Mouse (Mus musculus) gastrocnemius, postnatal 14 days (tissue): ENCODE measurements around the gene Luzp1. TPM values are rescaled to one million over a fixed set of nuclear protein-coding genes. Genes with fewer than 3 reads are reported as not detected.
A peak's percentile ranks its signal among the peaks of the same experiment; 100 is the strongest.

ENCODE experiments used
- DNase-seq: peaks from one replicate; pipeline ENCODE4 v3.0.0; 2021; ENCODE audit warnings: mixed read lengths
- intact Hi-C: fragments of 180-260 bp; cut with DNase I; formaldehyde crosslinking; loops from one replicate; pipeline ENCODE4 v1.15.1; 2025; ENCODE audit warnings: low total_unique reads
- total RNA-seq, 2 experiments: library from RNA; stranded (reverse); gene quantifications; 2 replicates each; pipeline ENCODE4 v1.2.3; 2021

Gene Luzp1
- total RNA-seq, 2 experiments from 2014 or later: 17.4 to 20.6 TPM

DNA sequence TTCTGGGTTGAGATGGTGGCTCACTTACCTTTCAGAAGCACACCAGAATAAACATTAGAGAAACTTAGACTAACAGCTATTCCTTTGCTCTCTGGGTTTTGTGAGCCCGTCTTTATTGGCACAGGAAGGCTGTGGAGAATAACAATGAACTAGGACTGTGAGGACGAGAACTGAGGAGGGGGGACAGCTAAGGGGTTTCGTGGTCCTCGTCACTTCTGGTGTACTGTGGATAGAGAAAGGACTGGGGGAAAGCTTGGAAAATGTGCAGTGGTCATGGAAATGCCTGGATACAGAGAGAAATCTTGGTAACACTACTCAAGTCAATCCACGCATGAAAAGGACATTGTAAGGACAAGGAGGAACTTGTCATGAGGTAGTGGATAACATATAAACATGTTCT, 52.3 kb downstream of the Luzp1 start:
- intact Hi-C loops: no loop called here

DNA sequence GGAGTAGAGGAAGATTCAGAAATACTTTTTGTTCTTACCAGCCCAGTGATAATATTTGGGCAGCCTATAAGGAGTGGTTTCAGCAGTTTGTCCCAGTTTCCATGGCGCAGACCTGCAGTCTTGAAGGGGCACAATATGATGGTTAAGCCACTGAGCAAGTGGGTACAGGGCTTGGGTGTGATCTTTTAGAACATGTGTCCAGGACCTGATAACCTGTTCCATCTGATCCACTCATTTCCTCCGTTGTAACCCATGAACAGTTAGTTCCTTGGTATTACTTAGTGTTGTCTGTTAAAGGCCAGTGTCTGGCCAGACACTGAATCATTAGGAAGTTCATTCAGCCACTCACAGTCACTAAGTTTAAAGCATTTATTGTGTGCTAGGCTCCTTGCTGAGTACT, 54.7 kb downstream of the Luzp1 start:
- no peak for DNase-seq
- intact Hi-C loops: no loop called here

More for the DNA sequence above, 52.3 kb downstream of the Luzp1 start:
- no peak for DNase-seq

DNA sequence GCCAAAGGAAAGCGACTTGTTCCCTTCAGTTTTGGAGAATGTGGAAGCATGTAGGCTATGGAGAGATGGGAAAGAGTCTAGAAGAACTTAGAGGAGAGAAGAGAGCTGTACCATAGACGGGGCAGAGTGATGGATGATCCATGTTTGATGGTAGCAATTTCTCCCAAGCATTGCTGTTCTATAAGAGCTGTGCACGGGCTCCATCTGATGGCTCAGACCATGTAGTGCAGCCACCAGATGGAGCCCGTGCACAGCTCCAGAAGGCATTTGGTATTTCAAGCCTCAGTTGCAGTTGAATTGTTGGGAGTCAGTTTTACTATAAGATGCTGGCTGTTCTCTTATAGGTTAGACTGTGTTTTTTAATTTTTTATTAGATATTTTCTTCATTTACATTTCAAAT, 56.9 kb downstream of the Luzp1 start:
- DNase-seq: peak; percentile 41
- intact Hi-C loops: loop anchor here (2.0 to 5.0 kb wide), 2 partner anchors 72 to 96 kb away; partner anchors contain the start of gene Lactbl1

DNA sequence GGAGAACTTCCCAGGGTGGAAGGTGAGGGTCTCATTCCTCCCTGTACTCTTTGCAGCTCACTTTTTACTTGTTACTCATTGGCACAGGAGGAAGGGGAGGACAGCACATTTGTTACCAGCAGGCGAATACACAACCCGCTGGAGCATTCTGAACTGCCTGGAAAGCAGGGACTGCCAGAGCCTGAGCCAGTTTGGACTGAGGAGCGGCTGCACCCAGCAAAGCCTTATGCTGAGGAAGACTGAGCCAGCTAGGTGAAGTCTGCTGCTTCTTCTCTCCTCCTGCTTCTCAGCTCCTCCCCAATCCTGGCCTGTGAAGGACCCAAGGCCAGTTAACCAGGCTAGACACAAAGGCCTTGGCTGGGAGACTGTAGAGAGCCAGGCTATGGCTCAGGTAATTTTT, 75.6 kb downstream of the Luzp1 start:
- DNase-seq: no peak
- intact Hi-C loops: no loop called here

DNA sequence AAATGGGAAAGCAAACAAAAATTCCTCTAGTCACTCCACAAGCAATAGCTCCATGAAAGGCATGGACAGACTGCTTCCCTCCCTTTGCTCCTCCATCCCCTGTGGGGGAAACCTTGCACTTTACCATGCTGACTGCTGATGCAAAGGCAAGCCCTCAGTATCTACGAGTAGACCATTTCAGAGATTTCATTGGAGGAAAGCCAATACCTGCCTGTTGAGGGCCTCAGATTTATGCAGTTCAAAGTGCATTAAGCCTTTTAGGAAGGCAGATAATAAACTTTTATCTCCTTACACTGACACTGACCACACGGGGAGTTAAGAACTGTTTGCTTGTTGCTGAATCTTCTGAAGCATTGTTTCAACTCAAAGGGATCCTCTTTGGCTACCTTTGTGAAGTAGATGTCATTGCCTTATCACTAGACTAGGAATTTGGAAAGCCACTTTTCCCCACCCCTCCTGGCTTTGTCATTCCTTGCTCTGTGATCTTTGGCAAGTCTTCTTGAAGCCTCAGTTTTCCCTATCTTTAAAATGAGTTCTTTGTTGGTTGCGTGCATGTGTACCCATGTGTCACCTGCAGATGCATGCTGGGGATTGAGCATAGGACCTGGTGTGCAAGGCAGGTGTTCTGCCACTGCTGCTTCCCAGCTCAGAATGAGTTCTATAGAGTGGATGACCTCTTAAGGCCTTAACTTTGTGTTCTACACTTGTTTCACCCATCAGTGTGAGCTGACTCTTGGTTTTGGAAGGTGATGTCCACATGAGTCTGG, 76.9 kb downstream of the Luzp1 start:
- intact Hi-C loops: no loop called here
- DNase-seq: no peak

DNA sequence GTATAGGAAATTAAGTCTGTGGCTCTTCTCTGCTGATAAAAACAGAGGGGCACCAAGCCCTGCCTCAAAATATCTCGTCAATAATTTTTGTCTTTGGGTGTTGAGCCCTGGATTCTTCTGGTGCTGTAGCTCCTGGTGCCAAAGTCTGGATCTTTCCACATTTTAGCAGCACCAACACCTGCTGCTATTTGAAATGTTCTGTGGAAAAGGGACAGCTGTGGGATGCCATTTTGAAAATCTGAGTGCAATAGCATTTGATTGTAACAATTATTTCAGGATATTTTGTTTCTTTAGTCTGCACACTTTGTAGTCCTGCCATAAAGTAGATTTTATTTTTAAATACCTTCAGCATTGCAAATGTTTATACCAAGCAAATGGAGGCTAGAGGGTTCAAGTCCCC, 78.2 kb downstream of the Luzp1 start:
- intact Hi-C loops: no loop called here
- no peak for DNase-seq

DNA sequence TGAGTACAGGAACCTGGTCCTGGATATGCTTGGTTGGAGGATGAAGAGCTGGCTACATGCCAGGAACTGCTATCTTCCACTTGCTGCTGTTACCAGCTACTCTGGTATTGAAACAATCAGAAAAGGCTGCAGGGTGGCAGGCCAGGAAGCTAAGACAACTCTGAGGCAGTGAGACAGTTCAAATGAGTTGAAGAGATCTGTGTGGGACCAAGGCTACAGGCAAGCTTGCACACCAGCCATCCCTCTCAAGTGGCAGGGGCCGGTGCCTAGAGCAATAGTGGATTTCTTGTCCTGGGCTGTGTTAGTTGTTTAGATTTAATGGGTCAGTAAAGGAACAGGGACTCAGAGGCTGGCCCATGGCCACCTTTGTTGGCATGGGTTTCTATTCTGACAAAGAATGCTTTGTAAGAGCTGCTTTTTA, 78.8 kb downstream of the Luzp1 start:
- intact Hi-C loops: no loop called here
- DNase-seq: no peak

DNA sequence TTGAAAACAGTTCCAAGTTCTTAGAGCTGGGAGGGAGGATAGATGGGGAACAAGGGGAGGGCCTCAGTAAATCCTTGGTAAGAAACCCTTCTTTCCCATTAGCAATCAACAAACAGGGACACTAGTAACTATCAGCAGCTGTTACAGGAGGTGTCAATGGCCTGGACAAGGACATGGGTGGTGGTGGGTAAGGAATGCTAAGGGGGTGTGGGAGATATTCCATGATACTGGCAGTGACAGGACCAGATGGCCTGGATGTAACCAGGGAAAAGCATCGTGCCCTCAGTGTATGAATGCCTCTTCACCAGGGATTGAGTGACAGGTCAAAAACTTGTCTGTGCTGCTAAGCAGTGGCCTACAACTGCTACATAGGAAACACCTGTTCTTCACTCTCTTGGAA, 83.5 kb downstream of the Luzp1 start:
- no peak for DNase-seq
- intact Hi-C loops: no loop called here

DNA sequence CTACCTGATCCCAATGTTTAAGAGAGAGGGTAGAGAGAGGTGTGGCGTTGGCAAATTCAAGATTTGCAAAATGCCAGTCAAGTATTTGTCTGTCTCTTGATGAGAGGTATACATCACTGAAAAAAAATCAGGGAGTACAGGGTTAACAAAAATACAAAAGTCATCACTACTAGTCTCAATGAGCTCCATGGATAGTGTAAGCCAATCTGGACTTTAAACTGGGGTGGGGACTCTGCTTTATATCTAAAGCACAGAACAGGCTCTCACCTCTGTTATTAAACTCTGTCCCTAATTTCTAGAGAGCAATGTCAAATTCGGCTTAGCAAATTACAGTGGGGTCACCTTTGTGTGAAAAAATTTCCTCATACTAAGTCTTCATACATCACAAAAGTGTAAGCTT, 88.1 kb downstream of the Luzp1 start:
- DNase-seq: no peak
- intact Hi-C loops: no loop called here

DNA sequence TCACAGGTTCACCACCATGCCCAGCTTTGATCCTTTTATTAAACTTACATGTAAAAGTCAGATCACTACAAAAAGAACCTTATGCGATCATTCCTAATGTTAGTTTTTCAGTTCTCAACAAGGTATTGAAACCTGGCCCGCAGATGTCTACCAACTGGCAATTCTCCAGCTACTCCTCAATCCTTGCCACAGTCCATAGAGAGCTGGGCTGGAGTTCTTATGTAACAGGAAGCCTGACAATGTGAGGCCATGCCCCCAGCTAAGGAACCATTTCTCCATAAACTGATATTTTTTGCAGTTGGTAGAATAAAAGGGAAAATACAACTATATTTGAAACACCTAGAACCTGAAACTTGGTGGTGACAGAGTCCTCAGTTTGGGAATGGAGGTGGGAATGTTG, 90.1 kb downstream of the Luzp1 start:
- intact Hi-C loops: no loop called here
- no peak for DNase-seq

DNA sequence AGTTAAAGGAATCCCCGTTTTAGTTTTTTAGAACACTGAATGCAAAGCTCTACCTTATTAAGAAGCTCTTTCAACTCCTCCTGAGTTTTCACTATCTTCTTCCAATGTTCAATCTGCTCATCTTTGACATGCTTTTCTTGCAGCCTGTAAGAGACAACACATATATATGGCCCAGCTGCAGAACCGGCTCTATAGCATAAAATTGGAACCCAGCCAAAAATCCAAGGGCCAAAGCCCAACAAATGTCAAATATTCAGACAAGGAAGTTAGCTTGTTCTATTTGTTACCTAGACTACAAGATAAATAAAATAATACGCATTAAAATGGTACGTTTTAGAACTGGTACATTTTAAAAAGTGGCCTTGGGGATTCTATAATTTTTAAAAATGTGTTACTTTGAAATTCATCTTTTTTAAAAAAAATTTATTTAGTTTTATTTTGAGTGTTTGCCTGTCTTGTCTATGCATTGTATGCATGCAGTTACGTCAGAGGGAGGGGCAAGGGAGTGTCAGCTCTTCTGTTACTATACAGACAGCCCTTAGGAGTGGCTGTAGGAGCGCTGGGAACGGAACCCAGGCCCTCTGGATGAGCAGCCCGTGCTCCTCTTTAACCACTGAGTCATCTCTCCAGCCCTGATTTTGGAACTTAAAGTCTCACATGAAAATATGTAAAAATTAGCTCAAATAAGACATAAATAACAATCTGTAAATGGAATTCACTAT, 90.9 kb downstream of the Luzp1 start:
- no peak for DNase-seq
- intact Hi-C loops: no loop called here

DNA sequence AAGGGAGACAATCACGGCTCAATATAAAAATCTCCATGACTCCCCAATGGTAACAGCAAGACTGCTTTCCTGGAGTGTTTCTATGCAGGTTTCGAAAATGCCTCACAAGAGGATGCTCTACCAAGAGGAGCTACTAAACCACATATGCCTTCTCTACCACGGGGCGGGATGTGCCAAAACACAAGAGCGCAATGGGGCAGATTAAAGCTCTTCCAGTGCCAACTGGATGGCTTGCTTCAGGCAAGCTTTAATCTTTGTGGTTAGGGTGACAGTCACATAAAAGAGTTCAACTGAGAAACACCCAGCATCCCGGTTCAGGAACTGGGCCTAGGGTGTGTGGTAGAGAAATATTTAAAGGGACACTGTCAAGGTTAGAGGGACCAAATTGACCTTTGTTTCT, 93.2 kb downstream of the Luzp1 start:
- no peak for DNase-seq
- intact Hi-C loops: no loop called here

DNA sequence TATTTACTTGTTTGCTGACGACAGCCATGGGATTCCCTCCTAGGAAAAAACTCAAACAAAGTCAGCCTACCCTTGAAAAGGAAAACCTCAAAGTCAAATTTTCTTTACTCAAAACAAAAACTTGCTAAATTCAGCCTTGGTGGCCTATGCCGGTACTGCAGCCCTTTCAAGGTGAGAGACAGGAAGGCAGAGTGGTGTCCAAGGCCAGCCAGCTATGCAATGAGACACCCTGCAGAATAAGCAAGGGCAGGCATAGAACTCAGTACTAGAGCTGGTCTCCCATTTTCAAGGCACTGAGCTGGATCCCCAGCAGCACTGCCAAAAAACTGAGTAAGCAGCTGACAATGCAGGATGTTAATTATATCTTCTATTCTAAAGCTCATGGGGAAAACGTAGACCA, 99.1 kb downstream of the Luzp1 start:
- DNase-seq: no peak
- intact Hi-C loops: no loop called here

DNA sequence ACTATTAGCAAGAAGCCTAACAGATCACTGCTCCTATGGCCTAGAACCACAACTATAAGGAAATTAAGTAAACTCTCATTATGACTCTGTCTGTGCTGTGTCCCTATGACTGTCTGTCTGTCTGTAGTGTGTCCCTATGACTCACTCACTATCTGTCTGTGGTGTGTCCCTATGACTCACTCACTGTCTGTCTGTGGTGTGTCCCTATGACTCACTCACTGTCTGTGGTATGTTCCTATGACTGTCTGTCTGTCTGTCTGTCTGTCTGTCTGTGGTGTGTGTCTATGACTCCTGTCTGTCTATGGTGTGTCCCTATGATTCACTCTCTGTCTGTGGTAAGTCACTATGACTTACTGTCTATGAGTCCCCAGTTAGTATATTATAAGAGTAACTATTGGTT, 100.4 kb downstream of the Luzp1 start:
- intact Hi-C loops: no loop called here

DNA sequence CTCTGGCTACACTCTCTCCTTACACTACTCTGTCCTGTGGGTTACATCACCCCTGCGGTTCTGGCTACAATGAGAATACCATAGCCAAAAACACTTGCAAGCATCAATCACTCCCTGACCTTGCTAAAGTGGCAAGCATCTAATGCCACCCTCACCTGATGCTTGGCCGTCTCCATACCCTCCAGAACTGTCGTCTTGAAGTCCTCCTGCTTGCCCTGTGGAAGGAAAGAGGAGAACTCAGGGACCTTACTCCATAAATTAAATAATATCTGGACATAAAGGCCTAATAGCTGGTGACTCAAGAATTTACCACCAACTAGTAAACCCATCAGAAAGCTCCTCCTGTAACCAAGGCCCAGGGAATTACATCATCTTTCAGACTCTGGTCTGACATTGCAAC, 112.3 kb downstream of the Luzp1 start:
- intact Hi-C loops: no loop called here
- no peak for DNase-seq

More for the DNA sequence above, 100.4 kb downstream of the Luzp1 start:
- no peak for DNase-seq

DNA sequence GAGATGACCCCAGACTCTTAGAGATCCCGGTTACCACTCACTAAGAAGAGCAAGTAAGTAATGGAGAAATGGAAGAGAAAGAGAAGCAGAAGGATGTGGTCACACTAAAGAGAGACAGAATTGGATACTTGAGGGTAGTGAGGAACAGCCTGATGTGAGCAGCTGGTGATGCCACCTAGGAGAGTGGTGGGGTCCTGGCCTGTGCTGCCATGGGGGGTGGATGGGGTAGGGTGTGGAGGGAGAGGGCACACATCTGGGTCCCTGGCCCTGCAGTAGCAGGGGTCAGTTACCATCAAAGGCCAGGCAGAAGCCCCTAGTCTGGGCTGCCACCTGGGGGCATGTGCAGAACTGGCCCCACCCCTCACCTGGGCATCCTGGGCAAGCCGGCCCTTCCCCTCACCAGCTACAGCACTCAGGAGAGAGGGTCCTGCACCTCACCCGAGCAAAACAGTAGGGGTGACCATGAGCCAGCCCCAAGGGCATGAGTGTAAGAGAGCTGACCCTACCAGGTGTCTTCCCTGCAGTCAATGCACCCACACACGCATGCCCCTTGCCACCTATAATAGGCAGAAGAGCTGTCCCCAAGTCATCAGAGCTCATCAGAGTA, 117.8 kb downstream of the Luzp1 start:
- intact Hi-C loops: no loop called here
- no peak for DNase-seq

DNA sequence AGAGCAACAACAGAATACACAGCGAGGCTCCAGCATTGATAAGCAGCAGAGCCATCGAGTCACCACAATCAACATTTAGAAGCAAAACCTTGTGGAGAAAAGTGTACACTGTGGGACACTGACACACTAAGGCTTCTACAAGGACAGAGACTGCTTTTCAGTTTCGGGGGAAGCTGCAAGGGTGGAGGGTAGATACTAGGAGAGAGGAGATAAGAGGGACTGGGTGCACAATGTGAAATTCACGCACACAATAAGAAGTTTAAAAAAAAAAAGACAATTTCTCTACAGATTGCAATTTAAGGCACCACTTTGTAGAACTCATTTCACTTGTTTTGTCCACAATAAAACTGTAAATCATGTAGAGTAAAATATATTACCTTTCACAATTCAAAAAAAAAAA, 118.4 kb downstream of the Luzp1 start:
- DNase-seq: no peak
- intact Hi-C loops: no loop called here

DNA sequence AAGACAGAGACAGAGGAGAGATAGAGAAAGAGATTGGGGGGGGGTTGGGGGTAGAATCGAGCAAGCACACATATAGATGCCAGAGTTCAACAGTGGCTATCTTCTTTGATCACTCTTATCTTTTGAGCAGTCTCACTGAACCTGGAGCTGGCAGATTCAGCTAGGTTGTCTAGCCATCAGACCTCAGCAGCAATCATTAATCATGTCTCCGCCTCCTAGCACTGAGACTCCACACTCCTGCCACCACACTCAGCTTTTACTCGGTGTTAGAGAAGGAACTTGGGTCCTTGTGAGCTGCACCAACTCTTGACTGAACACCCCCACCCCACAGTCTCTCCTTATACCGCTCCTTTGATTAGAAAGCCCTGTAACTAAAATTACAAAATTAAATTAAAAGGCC, 122.5 kb downstream of the Luzp1 start:
- DNase-seq: no peak

DNA sequence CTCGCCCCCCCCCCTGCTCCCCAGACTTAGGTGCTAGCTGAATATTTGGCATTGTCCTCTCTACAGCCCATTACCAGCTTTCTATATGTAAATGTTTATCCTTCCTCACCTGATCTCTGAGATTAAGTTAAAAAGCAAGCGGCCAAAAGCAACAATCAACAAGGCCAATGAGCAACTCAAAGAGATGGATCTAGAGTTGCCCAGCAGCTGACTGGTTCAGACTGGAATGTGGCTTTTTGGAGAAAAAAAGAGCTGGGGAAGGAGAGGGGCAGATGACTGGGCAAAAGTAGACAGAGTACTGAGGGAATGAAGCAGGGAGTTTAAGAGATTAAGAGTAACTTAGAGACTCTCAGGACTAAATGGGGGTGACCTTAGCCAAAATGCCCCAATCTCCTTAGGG, 124.4 kb downstream of the Luzp1 start:
- no peak for DNase-seq
- intact Hi-C loops: no loop called here

More for the DNA sequence above, 122.5 kb downstream of the Luzp1 start:
- intact Hi-C loops: no loop called here

DNA sequence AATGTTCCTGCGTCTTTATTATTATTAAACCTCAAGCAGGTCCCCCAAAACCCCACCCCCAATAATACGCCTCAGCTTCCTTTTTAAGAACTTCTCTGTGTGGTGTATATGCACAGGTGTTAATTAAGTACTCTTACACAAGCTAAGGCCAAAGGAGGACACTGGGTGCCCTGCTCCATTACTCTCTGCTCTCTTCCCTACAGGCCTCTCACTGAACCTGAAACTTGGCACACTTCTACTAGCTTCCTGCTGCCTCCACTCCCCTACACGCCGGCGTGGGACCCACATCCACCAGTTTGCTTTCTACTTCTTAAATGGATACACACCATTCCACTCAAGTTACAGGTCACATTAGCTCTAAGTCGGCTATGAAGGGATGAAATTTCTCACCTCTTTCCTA, 125.7 kb downstream of the Luzp1 start:
- intact Hi-C loops: no loop called here

More for the DNA sequence above, 125.7 kb downstream of the Luzp1 start:
- no peak for DNase-seq
